Mouse (Mus musculus) stomach, postnatal 0 days (tissue): ENCODE measurements around the gene Saxo1. TPM values are rescaled to one million over a fixed set of nuclear protein-coding genes. Genes with fewer than 3 reads are reported as not detected.

ENCODE experiments used
- ATAC-seq: fragments of 200-750 bp; cut with Nextera tagmentation; 2 replicates; pipeline ENCODE4 v1.8.0; 2017; ENCODE audit not compliant: low FRiP score, low TSS enrichment
- DNase-seq: peaks from one replicate; pipeline ENCODE4 v3.0.0-alpha.2; 2016; ENCODE audit warnings: low spot score
- H3K27ac ChIP-seq: fragments of 300-500 bp; sonication (generic); replicated peaks from 2 replicates; pipeline ENCODE4 v1.5.1; 2014; ENCODE audit warnings: mild to moderate bottlenecking, control low read depth
- H3K27me3 ChIP-seq: fragments of 300-500 bp; sonication (generic); 2 replicates; pipeline ENCODE4 v1.6.1; 2014; ENCODE audit warnings: low read length; ENCODE audit not compliant: control insufficient read depth, insufficient read depth
- H3K36me3 ChIP-seq: fragments of 300-500 bp; sonication (generic); 2 replicates; pipeline ENCODE4 v1.6.1; 2014; ENCODE audit warnings: low read length, mixed read lengths; ENCODE audit not compliant: control insufficient read depth, insufficient read depth
- H3K4me1 ChIP-seq: fragments of 300-500 bp; sonication (generic); replicated peaks from 2 replicates; pipeline ENCODE4 v1.6.1; 2014; ENCODE audit warnings: antibody characterized with exemption; ENCODE audit not compliant: control insufficient read depth, insufficient read depth
- H3K4me2 ChIP-seq: fragments of 300-500 bp; sonication (generic); replicated peaks from 2 replicates; pipeline ENCODE4 v1.6.1; 2014; ENCODE audit warnings: low read depth, mild to moderate bottlenecking, control low read depth, moderate library complexity
- H3K4me3 ChIP-seq: fragments of 300-500 bp; sonication (generic); 2 replicates; pipeline ENCODE4 v1.5.1; 2014; ENCODE audit warnings: low read depth, low read length, control low read depth
- H3K9ac ChIP-seq: fragments of 300-500 bp; sonication (generic); 2 replicates; pipeline ENCODE4 v1.6.1; 2014; ENCODE audit warnings: mild to moderate bottlenecking, low read length, control low read depth, mixed read lengths
- H3K9me3 ChIP-seq: fragments of 300-500 bp; sonication (generic); 2 replicates; pipeline ENCODE4 v1.6.1; 2016; ENCODE audit warnings: low read length; ENCODE audit not compliant: control insufficient read depth
- CTCF ChIP-seq: IDR thresholded peaks from 2 replicates; pipeline ENCODE4 v1.5.1; 2016; ENCODE audit warnings: antibody characterized with exemption, low read depth, mild to moderate bottlenecking, moderate library complexity
- EP300 ChIP-seq: optimal IDR thresholded peaks from 2 replicates; pipeline ENCODE3; 2016; ENCODE audit warnings: antibody characterized with exemption
- WGBS: fragments of 180-500 bp; shearing (Covaris S2); extraction: QIAGEN DNeasy Blood & Tissue Kit; methylation state at CpG from one replicate; pipeline ENCODE4 v1.1.7; 2014; 5-methylcytosine and 5-hydroxymethylcytosine counted together
- polyA plus RNA-seq: library from polyadenylated mRNA; unstranded; fragments of >200 nt; fragmentation: Nextera tagmentation; extraction: Ambion mirVana; gene quantifications from 2 replicates; pipeline ENCODE4 v1.2.1, GENCODE M21; 2015

The Saxo1 gene
- polyA plus RNA-seq, 1 experiment from 2014 or later: not detected

- Histone ChIP-seq H3K36me3 (no peaks in the 10 kb centered on the region), H3K9me3 (no peaks in the 10 kb centered on the region), H3K4me1 (no peaks in the 10 kb centered on the region), H3K27ac (no peak overlapping the region), H3K9ac (no peak overlapping the region), H3K27me3 (no peaks in the 10 kb centered on the region), H3K4me2 (no peak overlapping the region), H3K4me3 (no peak overlapping the region)
- no peak for ATAC-seq
- peak; percentile 27 for DNase-seq
- WGBS: 43% methylated on average over 4 of the region's 4 CpGs
- TF ChIP-seq CTCF (peak; percentile 75), EP300 (no peak)
Measured at GRCm38 (mm10) chr4:86537972-86538371, 20.2 kb downstream of the Saxo1 start.

- TF ChIP-seq CTCF (no peak), EP300 (no peak)
- DNase-seq: no peak
- H3K27me3 ChIP-seq: no peaks in the 10 kb centered on the region
- no peaks in the 10 kb centered on the region for H3K36me3 ChIP-seq
- H3K9ac ChIP-seq: no peak overlapping the region
- 46% methylated on average over 5 of the region's 5 CpGs for WGBS
- no peak overlapping the region for H3K27ac ChIP-seq
- H3K4me1 ChIP-seq: no peaks in the 10 kb centered on the region
- no peak overlapping the region for H3K4me3 ChIP-seq
- no peak for ATAC-seq
- no peaks in the 10 kb centered on the region for H3K9me3 ChIP-seq
- no peak overlapping the region for H3K4me2 ChIP-seq
Measured at GRCm38 (mm10) chr4:86534091-86534481, 24.0 kb downstream of the Saxo1 start.

- Histone ChIP-seq H3K27me3 (no peaks in the 10 kb centered on the region), H3K9me3 (no peaks in the 10 kb centered on the region), H3K4me1 (no peaks in the 10 kb centered on the region), H3K27ac (no peak overlapping the region), H3K4me3 (no peak overlapping the region), H3K9ac (no peak overlapping the region), H3K4me2 (no peak overlapping the region), H3K36me3 (no peaks in the 10 kb centered on the region)
- DNase-seq: no peak
- 68% methylated on average over 8 of the region's 8 CpGs for WGBS
- no peak for ATAC-seq
- TF ChIP-seq EP300 (no peak), CTCF (no peak)
Measured at GRCm38 (mm10) chr4:86533406-86534090, 24.6 kb downstream of the Saxo1 start.

DNA sequence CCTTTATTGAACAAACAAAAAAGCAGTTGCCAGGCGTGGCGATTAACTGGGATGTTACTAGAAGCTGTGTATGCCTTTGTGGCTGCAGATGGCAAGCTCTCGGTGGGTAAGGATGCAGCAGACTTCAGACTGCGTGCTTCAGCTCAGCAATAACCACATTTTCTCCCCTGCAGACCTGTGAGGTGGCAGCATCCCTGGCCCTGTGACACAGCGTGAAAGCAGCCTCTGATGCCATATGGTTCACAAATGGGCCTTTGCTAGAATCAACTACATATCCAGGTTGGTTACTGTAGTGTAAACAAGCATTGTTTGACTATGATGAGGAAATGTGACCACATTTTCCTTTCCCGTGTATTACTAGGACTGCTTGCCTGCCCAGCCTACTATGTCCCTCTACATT is 29.0 kb downstream of the Saxo1 start:
- Histone ChIP-seq H3K9me3 (no peaks in the 10 kb centered on the region), H3K9ac (no peak overlapping the region), H3K27me3 (no peaks in the 10 kb centered on the region), H3K4me2 (no peak overlapping the region), H3K36me3 (no peaks in the 10 kb centered on the region), H3K27ac (no peak overlapping the region), H3K4me1 (no peaks in the 10 kb centered on the region), H3K4me3 (no peak overlapping the region)
- TF ChIP-seq CTCF (no peak), EP300 (no peak)
- DNase-seq (no peak), ATAC-seq (no peak)
- WGBS: 66% methylated on average over 6 of the region's 6 CpGs

DNA sequence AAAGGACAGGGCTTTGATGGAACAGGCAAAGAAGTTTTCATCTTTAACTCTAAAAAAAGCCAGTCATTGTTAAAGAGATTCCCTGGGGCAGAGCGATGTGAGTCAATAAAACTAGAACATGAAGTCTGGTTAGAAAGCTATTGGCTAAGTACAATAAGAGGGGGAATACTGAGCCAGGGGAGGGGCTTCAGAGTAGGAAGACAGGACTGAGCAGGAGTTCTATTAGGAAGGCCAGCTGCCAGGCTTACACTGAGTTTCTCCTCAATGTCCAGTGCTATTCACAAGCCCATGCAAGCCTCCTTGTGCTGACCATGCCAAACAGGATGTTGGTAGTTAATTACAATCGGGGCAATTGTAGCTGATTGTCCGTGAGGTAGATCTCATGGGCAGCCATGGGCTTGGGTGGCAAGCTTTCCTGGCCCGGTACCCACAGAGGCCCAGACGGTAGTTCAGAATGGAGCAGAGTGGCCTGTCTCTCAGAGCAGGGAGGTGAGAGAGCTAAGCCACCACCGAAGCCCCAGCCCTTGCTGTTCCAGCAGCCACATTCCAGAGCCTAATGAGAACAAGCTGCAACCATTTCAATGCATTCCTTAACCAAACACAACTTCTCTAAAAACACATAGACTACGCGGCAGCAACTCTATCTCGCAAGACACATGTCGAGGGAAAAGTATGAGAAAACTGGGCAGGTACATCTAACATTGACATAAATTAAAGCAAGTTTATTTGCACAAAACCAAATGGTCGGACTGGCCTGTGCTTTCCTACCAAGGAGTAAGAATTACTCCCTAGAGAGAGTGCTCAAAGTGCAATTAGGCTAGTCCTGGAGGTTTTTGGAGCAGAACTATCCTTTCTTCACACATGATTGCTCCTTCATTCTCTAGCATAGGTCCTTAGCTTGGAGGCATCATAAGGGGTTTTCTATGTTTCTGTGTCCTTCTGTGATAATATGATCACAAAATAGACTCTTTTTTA is 30.7 kb downstream of the Saxo1 start:
- WGBS: 47% methylated on average over 11 of the region's 11 CpGs
- H3K36me3 ChIP-seq: no peaks in the 10 kb centered on the region

GRCm38 (mm10) chr4:86524483-86524882 is 33.6 kb downstream of the Saxo1 start:
- Histone ChIP-seq H3K27me3 (no peaks in the 10 kb centered on the region), H3K9me3 (no peaks in the 10 kb centered on the region), H3K4me1 (no peaks in the 10 kb centered on the region), H3K4me2 (no peak overlapping the region), H3K27ac (no peak overlapping the region), H3K4me3 (no peak overlapping the region), H3K36me3 (no peaks in the 10 kb centered on the region), H3K9ac (no peak overlapping the region)
- ATAC-seq (no peak), DNase-seq (no peak)
- WGBS: 91% methylated on average over 1 of the region's 1 CpGs
- no peak for TF ChIP-seq EP300
- TF ChIP-seq CTCF: no peak

More for the DNA sequence above, 30.7 kb downstream of the Saxo1 start:
- TF ChIP-seq CTCF (no peak), EP300 (no peak)
- Histone ChIP-seq H3K4me1 (no peaks in the 10 kb centered on the region), H3K4me3 (no peak overlapping the region), H3K9ac (no peak overlapping the region), H3K27ac (no peak overlapping the region), H3K9me3 (no peaks in the 10 kb centered on the region), H3K27me3 (no peaks in the 10 kb centered on the region), H3K4me2 (no peak overlapping the region)
- ATAC-seq: no peak
- no peak for DNase-seq
